Mouse (Mus musculus) hindbrain, embryonic 16.5 days (tissue): ENCODE measurements around the gene Ecpas. TPM values are rescaled to one million over a fixed set of nuclear protein-coding genes. Genes with fewer than 3 reads are reported as not detected.

Experiments
- ATAC-seq: fragments of 200-750 bp; cut with Nextera tagmentation; 2 replicates; pipeline ENCODE4 v1.8.0; 2017; ENCODE audit warnings: moderate TSS enrichment, moderate library complexity
- H3K27ac ChIP-seq: fragments of 300-500 bp; sonication (generic); 2 replicates; pipeline ENCODE4 v1.5.1; 2014; ENCODE audit warnings: low read depth, mild to moderate bottlenecking, control low read depth, low read length, moderate library complexity
- H3K27me3 ChIP-seq: fragments of 300-500 bp; sonication (generic); replicated peaks from 2 replicates; pipeline ENCODE4 v1.6.1; 2014; ENCODE audit warnings: low read length; ENCODE audit not compliant: control insufficient read depth, insufficient read depth
- H3K36me3 ChIP-seq: fragments of 300-500 bp; sonication (generic); 2 replicates; pipeline ENCODE4 v1.6.1; 2014; ENCODE audit warnings: mild to moderate bottlenecking, low read length, moderate library complexity, mixed read lengths; ENCODE audit not compliant: control insufficient read depth, insufficient read depth
- H3K4me1 ChIP-seq: fragments of 300-500 bp; sonication (generic); 2 replicates; pipeline ENCODE4 v1.6.1; 2014; ENCODE audit warnings: low read depth, low read length; ENCODE audit not compliant: control insufficient read depth, insufficient read depth
- H3K4me2 ChIP-seq: fragments of 300-500 bp; sonication (generic); 2 replicates; pipeline ENCODE4 v1.6.1; 2014; ENCODE audit warnings: mild to moderate bottlenecking, low read length, control low read depth, moderate library complexity
- H3K4me3 ChIP-seq: fragments of 300-500 bp; sonication (generic); 2 replicates; pipeline ENCODE4 v1.5.1; 2014; ENCODE audit warnings: mild to moderate bottlenecking, low read length, control low read depth, moderate library complexity
- H3K9ac ChIP-seq: fragments of 300-500 bp; sonication (generic); 2 replicates; pipeline ENCODE4 v1.6.1; 2014; ENCODE audit warnings: low read depth, mild to moderate bottlenecking, control low read depth, low read length, moderate library complexity
- H3K9me3 ChIP-seq: fragments of 300-500 bp; sonication (generic); 2 replicates; pipeline ENCODE4 v1.6.1; 2014; ENCODE audit warnings: mild to moderate bottlenecking, low read length, moderate library complexity; ENCODE audit not compliant: control insufficient read depth
- WGBS: fragments of 180-500 bp; shearing (Covaris S2); extraction: QIAGEN DNeasy Blood & Tissue Kit; methylation state at CpG from one replicate; pipeline ENCODE4 v1.1.7; 2014; 5-methylcytosine and 5-hydroxymethylcytosine counted together
- polyA plus RNA-seq: library from polyadenylated mRNA; unstranded; fragments of >200 nt; fragmentation: Nextera tagmentation; extraction: Ambion mirVana; gene quantifications from 2 replicates; pipeline ENCODE4 v1.2.1, GENCODE M21; 2015

The Ecpas gene
- polyA plus RNA-seq, 1 experiment from 2014 or later, result 29.0 TPM

GRCm38 (mm10) chr4:58913336-58914026 is 932 bp upstream of the Ecpas start:
- Histone ChIP-seq H3K4me2 (peak overlapping the region; percentile 73), H3K9me3 (no peaks in the 10 kb centered on the region), H3K27me3 (no peaks in the 10 kb centered on the region), H3K4me3 (peak overlapping the region; percentile 98), H3K27ac (no peak overlapping the region), H3K9ac (no peak overlapping the region), H3K36me3 (no peaks in the 10 kb centered on the region), H3K4me1 (peaks cover 14% of the 10 kb centered on the region)
- 53% methylated on average over 3 of the region's 3 CpGs for WGBS
- no peak for ATAC-seq

- no peaks in the 10 kb centered on the region for H3K9me3 ChIP-seq
- no peaks in the 10 kb centered on the region for H3K27me3 ChIP-seq
- H3K4me2 ChIP-seq, result peak overlapping the region; percentile 73
- H3K4me3 ChIP-seq, result peak overlapping the region; percentile 98
- WGBS, result under 1% methylated on average over 65 of the region's 126 CpGs
- H3K4me1 ChIP-seq, result peaks cover 14% of the 10 kb centered on the region
- H3K27ac ChIP-seq, result peak overlapping the region; percentile 99
- peak; percentile 84 for ATAC-seq
- H3K9ac ChIP-seq, result peak overlapping the region; percentile 99
- no peaks in the 10 kb centered on the region for H3K36me3 ChIP-seq
These were observed 519 bp downstream of the Ecpas start for GRCm38 (mm10) chr4:58911831-58912628.

DNA sequence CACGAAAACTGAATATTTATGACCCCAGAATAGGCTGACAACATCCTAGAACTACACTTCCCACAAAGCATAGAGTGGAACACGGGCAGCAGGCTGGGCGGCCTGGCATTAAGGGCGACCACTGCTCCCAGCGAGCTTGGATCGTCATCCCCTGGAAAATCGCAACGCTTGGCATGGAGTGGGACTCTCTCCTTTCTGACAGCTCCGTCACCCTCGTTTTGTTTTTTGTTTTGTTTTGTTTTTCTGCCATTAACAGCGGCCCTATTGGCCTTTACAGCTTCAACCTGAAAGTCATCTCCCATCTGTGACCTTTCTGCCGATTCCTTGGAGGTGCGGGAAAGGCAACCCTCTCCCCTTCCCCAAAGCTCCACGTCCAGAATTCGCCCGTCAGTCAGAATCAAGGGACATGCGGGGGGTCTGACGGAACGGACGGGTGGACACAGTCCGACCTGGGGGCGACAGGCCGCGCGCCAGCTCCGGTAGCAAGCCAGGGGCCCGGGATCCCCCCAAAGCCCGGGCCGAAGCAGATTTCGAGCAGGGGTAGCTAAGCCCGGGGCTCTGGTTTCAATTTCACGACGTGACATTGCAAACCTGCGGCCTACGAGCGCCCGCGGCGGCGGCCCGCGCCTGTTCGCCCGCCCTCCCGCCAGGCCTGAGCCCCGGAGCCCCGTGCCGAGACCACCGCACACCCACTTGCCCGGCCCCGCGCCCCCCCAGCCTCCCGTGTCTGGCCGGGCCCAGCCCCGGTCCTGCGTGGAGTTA is 1.3 kb downstream of the Ecpas start:
- peak; percentile 67 for ATAC-seq
- WGBS, result under 1% methylated on average over 41 of the region's 56 CpGs
- H3K9me3 ChIP-seq, result no peaks in the 10 kb centered on the region
- H3K4me3 ChIP-seq, result peak overlapping the region; percentile 98
- no peaks in the 10 kb centered on the region for H3K36me3 ChIP-seq
- peak overlapping the region; percentile 99 for H3K27ac ChIP-seq
- peak overlapping the region; percentile 73 for H3K4me2 ChIP-seq
- H3K9ac ChIP-seq, result peak overlapping the region; percentile 99
- H3K27me3 ChIP-seq, result no peaks in the 10 kb centered on the region
- H3K4me1 ChIP-seq, result peaks cover 14% of the 10 kb centered on the region

- H3K27ac ChIP-seq, result peak overlapping the region; percentile 99
- ATAC-seq, result no peak
- no peaks in the 10 kb centered on the region for H3K9me3 ChIP-seq
- H3K36me3 ChIP-seq, result no peaks in the 10 kb centered on the region
- peak overlapping the region; percentile 73 for H3K4me2 ChIP-seq
- H3K4me3 ChIP-seq, result peak overlapping the region; percentile 98
- H3K9ac ChIP-seq, result peak overlapping the region; percentile 99; the same call in 1 of the 2 replicates
- 34% methylated on average over 16 of the region's 16 CpGs for WGBS
- H3K4me1 ChIP-seq, result peaks cover 14% of the 10 kb centered on the region
- no peaks in the 10 kb centered on the region for H3K27me3 ChIP-seq
These were observed 2.1 kb downstream of the Ecpas start for GRCm38 (mm10) chr4:58910175-58911068.

GRCm38 (mm10) chr4:58907453-58907852 is 5.1 kb downstream of the Ecpas start:
- Histone ChIP-seq H3K4me1 (peaks cover 8% of the 10 kb centered on the region), H3K4me2 (no peak overlapping the region), H3K9me3 (no peaks in the 10 kb centered on the region), H3K36me3 (no peaks in the 10 kb centered on the region), H3K9ac (no peak overlapping the region), H3K27me3 (no peaks in the 10 kb centered on the region), H3K27ac (no peak overlapping the region), H3K4me3 (no peak overlapping the region)
- ATAC-seq, result no peak
- 91% methylated on average over 1 of the region's 1 CpGs for WGBS

DNA sequence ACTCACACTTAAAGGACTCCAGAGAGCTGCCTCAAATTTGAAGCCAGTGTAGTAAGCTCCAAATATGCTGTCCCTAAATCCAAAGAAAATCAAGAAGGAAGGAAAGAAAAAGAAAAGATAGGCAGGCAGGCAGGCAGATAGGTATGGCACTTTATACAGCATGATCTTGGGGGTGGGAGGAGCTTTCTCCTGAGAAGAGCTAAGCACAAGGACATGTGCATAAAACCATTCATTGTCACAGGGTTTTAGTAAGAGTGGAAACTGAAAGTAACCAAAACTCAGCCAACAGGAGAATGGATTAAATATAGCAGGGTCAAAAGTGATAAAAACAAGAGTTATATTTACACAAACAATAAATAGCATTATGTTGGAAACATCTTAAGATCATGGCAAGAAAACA is 14.2 kb downstream of the Ecpas start:
- no peak for ATAC-seq
- no peak overlapping the region for H3K27ac ChIP-seq
- H3K4me2 ChIP-seq, result no peak overlapping the region
- H3K36me3 ChIP-seq, result no peaks in the 10 kb centered on the region
- no peak overlapping the region for H3K9ac ChIP-seq
- no peaks in the 10 kb centered on the region for H3K9me3 ChIP-seq
- H3K27me3 ChIP-seq, result no peaks in the 10 kb centered on the region
- no peak overlapping the region for H3K4me3 ChIP-seq
- no peaks in the 10 kb centered on the region; the same call in 1 of the 2 replicates for H3K4me1 ChIP-seq

DNA sequence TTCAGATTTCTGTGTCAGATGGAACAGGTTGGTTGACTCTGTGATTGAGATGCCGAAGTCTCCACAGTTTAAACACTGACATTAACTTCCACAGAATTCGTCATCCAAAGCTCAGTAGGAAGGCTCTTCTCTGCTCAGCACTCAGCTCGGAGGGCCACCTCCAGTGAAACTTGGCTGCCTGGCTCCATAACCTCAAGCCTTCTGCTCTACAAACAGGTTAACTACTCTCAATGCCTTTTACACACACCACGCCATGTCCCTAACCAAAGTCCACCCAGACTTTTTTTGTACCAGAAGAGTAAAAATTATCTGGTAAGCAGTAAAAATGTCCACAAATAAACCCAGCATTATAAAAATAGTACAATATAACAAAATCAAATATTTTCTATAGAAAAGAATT is 15.1 kb downstream of the Ecpas start:
- Histone ChIP-seq H3K9ac (no peak overlapping the region), H3K4me1 (no peaks in the 10 kb centered on the region; the same call in 1 of the 2 replicates), H3K27ac (no peak overlapping the region), H3K9me3 (no peaks in the 10 kb centered on the region), H3K4me3 (no peak overlapping the region), H3K4me2 (no peak overlapping the region), H3K36me3 (no peaks in the 10 kb centered on the region), H3K27me3 (no peaks in the 10 kb centered on the region)
- WGBS, result 79% methylated on average over 4 of the region's 4 CpGs
- no peak for ATAC-seq

GRCm38 (mm10) chr4:58894399-58894798 is 18.1 kb downstream of the Ecpas start:
- Histone ChIP-seq H3K36me3 (no peaks in the 10 kb centered on the region), H3K27ac (no peak overlapping the region), H3K4me1 (no peaks in the 10 kb centered on the region; the same call in 1 of the 2 replicates), H3K4me3 (no peak overlapping the region), H3K9me3 (no peaks in the 10 kb centered on the region), H3K9ac (no peak overlapping the region), H3K27me3 (no peaks in the 10 kb centered on the region), H3K4me2 (no peak overlapping the region)
- 87% methylated on average over 7 of the region's 7 CpGs for WGBS
- no peak for ATAC-seq
